Mouse (Mus musculus) stomach, postnatal 0 days (tissue): ENCODE measurements at regions not wholly inside any gene's neighbourhood (a gene's known extent, or its start where the extent isn't known, plus 50 kb on each side); places are given as distances from the start of the nearest gene placed in this dataset.
A peak's percentile ranks its signal among the peaks of the same experiment; 100 is the strongest.

Experiments used
- ATAC-seq: fragments of 200-750 bp; cut with Nextera tagmentation; 2 replicates; pipeline ENCODE4 v1.8.0; 2017; ENCODE audit not compliant: low FRiP score, low TSS enrichment
- DNase-seq: peaks from one replicate; pipeline ENCODE4 v3.0.0-alpha.2; 2016; ENCODE audit warnings: low spot score
- H3K27ac ChIP-seq: fragments of 300-500 bp; sonication (generic); replicated peaks from 2 replicates; pipeline ENCODE4 v1.5.1; 2014; ENCODE audit warnings: mild to moderate bottlenecking, control low read depth
- H3K27me3 ChIP-seq: fragments of 300-500 bp; sonication (generic); 2 replicates; pipeline ENCODE4 v1.6.1; 2014; ENCODE audit warnings: low read length; ENCODE audit not compliant: control insufficient read depth, insufficient read depth
- H3K36me3 ChIP-seq: fragments of 300-500 bp; sonication (generic); 2 replicates; pipeline ENCODE4 v1.6.1; 2014; ENCODE audit warnings: low read length, mixed read lengths; ENCODE audit not compliant: control insufficient read depth, insufficient read depth
- H3K4me1 ChIP-seq: fragments of 300-500 bp; sonication (generic); replicated peaks from 2 replicates; pipeline ENCODE4 v1.6.1; 2014; ENCODE audit warnings: antibody characterized with exemption; ENCODE audit not compliant: control insufficient read depth, insufficient read depth
- H3K4me2 ChIP-seq: fragments of 300-500 bp; sonication (generic); replicated peaks from 2 replicates; pipeline ENCODE4 v1.6.1; 2014; ENCODE audit warnings: low read depth, mild to moderate bottlenecking, control low read depth, moderate library complexity
- H3K4me3 ChIP-seq: fragments of 300-500 bp; sonication (generic); 2 replicates; pipeline ENCODE4 v1.5.1; 2014; ENCODE audit warnings: low read depth, low read length, control low read depth
- H3K9ac ChIP-seq: fragments of 300-500 bp; sonication (generic); 2 replicates; pipeline ENCODE4 v1.6.1; 2014; ENCODE audit warnings: mild to moderate bottlenecking, low read length, control low read depth, mixed read lengths
- H3K9me3 ChIP-seq: fragments of 300-500 bp; sonication (generic); 2 replicates; pipeline ENCODE4 v1.6.1; 2016; ENCODE audit warnings: low read length; ENCODE audit not compliant: control insufficient read depth
- CTCF ChIP-seq: IDR thresholded peaks from 2 replicates; pipeline ENCODE4 v1.5.1; 2016; ENCODE audit warnings: antibody characterized with exemption, low read depth, mild to moderate bottlenecking, moderate library complexity
- EP300 ChIP-seq: optimal IDR thresholded peaks from 2 replicates; pipeline ENCODE3; 2016; ENCODE audit warnings: antibody characterized with exemption
- WGBS: fragments of 180-500 bp; shearing (Covaris S2); extraction: QIAGEN DNeasy Blood & Tissue Kit; methylation state at CpG from one replicate; pipeline ENCODE4 v1.1.7; 2014; 5-methylcytosine and 5-hydroxymethylcytosine counted together

DNA sequence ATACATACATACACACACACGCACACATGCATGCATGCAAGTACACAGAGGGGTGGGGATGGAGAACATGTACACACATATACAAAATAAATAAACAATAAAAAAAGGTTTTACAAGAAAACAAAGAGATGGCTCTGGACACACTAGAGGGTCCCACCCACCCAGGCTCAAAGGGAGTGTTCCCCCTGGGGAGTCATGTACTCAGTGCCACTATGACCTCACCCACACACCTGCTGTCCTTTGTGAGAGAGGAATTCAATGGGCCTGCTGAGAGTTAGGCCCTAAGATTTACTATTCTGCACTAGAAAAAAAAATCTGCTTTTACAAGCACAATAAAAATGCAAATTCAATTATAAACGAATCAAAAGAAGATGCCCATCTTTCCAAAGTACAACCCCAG, 214.2 kb upstream of the Zdhhc25 start:
- TF ChIP-seq EP300 (no peak), CTCF (no peak)
- H3K27ac ChIP-seq = no peak overlapping the region
- DNase-seq (no peak), ATAC-seq (no peak)
- 82% methylated on average over 2 of the region's 2 CpGs for WGBS
- H3K27me3 ChIP-seq = no peaks in the 10 kb centered on the region
- no peak overlapping the region for H3K9ac ChIP-seq
- H3K4me1 ChIP-seq = no peaks in the 10 kb centered on the region
- no peaks in the 10 kb centered on the region for H3K36me3 ChIP-seq
- H3K4me3 ChIP-seq = no peak overlapping the region
- H3K9me3 ChIP-seq = no peaks in the 10 kb centered on the region
- no peak overlapping the region for H3K4me2 ChIP-seq

DNA sequence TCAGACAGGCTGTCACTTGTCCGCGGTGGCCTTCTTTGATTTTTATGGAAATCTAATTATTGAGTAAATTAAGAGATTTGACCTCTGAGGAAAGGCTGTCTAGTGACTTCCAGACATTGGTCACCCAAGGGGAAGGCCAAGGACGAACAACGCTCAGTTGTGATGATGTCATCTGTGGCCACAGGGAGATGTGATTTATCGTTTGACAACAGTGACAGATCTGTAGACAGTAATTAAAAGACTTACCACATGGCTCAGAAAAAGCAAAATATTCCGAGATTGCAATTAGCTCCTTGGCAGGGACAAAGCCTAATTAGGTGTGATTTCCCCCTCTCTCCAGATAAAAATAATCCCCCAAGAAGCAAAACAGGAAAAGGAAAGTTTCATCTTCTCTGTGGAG, 213.4 kb upstream of the Zdhhc25 start:
- Histone ChIP-seq H3K36me3 (no peaks in the 10 kb centered on the region), H3K27me3 (no peaks in the 10 kb centered on the region), H3K27ac (no peak overlapping the region), H3K4me2 (no peak overlapping the region), H3K9me3 (no peaks in the 10 kb centered on the region), H3K4me3 (no peak overlapping the region), H3K4me1 (no peaks in the 10 kb centered on the region), H3K9ac (no peak overlapping the region)
- WGBS = 76% methylated on average over 6 of the region's 6 CpGs
- DNase-seq = no peak
- TF ChIP-seq CTCF (no peak), EP300 (no peak)
- no peak for ATAC-seq

DNA sequence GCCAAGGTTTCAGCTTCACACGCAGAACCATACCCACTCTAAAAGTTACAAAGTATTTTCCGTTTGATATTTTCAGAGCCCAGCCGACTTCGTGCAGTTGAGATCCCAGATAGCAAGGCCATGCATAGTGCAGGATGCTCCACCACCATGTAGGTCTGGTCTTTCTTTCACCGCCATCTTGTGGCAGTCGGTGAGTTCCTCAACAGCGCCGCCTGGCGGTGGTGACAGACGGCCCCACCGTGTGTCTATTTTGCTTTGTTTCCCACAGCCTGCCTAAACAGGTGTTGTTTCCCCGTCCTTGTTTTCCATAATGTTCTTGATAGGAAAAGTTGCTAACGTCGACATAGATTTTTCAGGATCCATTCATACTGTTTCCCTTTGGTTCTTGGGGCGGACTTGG, 208.3 kb upstream of the Zdhhc25 start:
- WGBS = 79% methylated on average over 15 of the region's 15 CpGs
- Histone ChIP-seq H3K36me3 (no peaks in the 10 kb centered on the region), H3K4me3 (no peak overlapping the region), H3K9ac (no peak overlapping the region), H3K9me3 (no peaks in the 10 kb centered on the region), H3K27ac (no peak overlapping the region), H3K4me1 (no peaks in the 10 kb centered on the region), H3K27me3 (no peaks in the 10 kb centered on the region), H3K4me2 (no peak overlapping the region)
- DNase-seq (no peak), ATAC-seq (no peak)
- no peak for TF ChIP-seq CTCF
- no peak for TF ChIP-seq EP300

DNA sequence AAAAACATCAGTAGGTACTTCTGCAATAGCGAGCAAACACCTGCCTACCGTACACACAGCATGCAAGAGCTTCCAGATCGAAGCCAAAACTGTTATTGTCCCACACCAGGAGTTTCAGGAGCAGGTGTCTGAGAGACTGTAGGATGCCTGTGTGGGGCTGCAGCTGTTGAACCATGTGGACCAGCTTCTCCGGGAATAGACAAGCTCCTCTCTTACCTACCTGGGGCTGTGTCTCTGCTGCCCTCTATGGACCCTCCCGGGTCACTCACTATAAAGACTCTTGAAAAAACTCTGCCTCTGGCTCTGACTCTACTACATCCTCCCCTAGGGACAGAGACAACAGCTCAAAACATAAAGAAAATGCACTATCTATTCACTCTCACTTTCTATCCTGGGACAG, 201.0 kb upstream of the Zdhhc25 start:
- H3K9ac ChIP-seq = no peak overlapping the region
- DNase-seq (no peak), ATAC-seq (no peak)
- WGBS = 49% methylated on average over 5 of the region's 5 CpGs
- no peak overlapping the region for H3K4me2 ChIP-seq
- TF ChIP-seq EP300 (no peak), CTCF (peak; percentile 27)
- no peaks in the 10 kb centered on the region for H3K36me3 ChIP-seq
- H3K4me1 ChIP-seq = no peaks in the 10 kb centered on the region
- H3K4me3 ChIP-seq = no peak overlapping the region
- H3K9me3 ChIP-seq = no peaks in the 10 kb centered on the region
- H3K27ac ChIP-seq = no peak overlapping the region
- H3K27me3 ChIP-seq = no peaks in the 10 kb centered on the region

DNA sequence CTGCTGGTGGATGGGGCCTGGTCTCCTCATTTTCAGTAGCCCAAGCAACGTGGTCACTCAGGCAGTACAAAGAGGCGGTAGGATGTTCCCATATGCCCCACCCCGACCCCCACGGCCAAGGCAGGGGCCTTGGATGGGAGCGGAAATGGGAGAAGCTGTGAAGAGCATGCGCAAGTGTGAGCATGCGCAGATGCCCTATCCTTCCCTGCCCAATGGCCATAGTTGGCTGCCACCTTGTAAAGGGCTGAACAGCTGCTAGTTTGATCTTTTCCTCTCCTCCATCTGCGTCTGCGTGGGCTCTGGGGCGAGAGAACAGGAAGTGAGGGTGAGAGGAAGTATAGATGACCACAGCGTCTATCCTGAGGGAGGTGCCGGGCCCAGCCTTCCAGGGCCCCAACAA, 200.1 kb upstream of the Zdhhc25 start:
- WGBS = 66% methylated on average over 12 of the region's 12 CpGs
- ATAC-seq = no peak
- H3K4me3 ChIP-seq = no peak overlapping the region
- H3K9me3 ChIP-seq = no peaks in the 10 kb centered on the region
- TF ChIP-seq EP300 (no peak), CTCF (no peak)
- no peaks in the 10 kb centered on the region for H3K27me3 ChIP-seq
- no peaks in the 10 kb centered on the region for H3K4me1 ChIP-seq
- no peaks in the 10 kb centered on the region for H3K36me3 ChIP-seq
- DNase-seq = no peak
- no peak overlapping the region for H3K4me2 ChIP-seq
- H3K9ac ChIP-seq = no peak overlapping the region
- H3K27ac ChIP-seq = no peak overlapping the region

DNA sequence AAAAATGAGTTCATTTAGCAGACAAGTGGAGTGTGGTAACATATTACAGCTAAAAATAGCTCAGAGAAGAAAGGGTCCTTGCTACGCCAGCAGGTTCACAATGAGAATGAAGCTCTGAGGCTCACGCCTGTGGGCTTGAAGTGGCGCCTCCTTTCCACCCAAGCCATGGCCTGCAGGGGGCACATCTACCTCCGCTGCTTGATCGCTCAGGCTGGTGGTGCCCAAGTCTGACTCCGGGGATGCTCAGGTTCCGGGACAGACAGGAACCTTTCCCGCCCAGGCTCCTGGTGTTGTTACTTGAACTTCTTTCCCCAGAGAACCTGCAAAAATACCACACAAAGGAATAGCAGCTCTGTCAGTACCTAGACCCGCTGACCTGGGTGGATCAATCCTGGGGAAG, 199.3 kb upstream of the Zdhhc25 start:
- H3K27me3 ChIP-seq = no peaks in the 10 kb centered on the region
- no peaks in the 10 kb centered on the region for H3K9me3 ChIP-seq
- TF ChIP-seq EP300 (no peak), CTCF (peak; percentile 14; the same call in 1 of the 2 replicates)
- ATAC-seq = no peak
- no peaks in the 10 kb centered on the region for H3K36me3 ChIP-seq
- no peak for DNase-seq
- no peak overlapping the region for H3K27ac ChIP-seq
- WGBS = 50% methylated on average over 9 of the region's 9 CpGs
- H3K9ac ChIP-seq = no peak overlapping the region
- no peak overlapping the region for H3K4me3 ChIP-seq
- no peak overlapping the region for H3K4me2 ChIP-seq
- no peaks in the 10 kb centered on the region for H3K4me1 ChIP-seq
